Mouse (Mus musculus): ENCODE measurements around the gene Snap91.

Gene Snap91

GRCm38 (mm10) chr9:86880113-86880972 lies at the start of gene Snap91:
Snap91 (minus strand) TSS chr9:86880654.
- no peak for DNase-seq (ENCODE audit: low spot score)

- DNase-seq (ENCODE audit: low spot score), result no peak
Observed at GRCm38 (mm10) chr9:86926519-86926918, 46.1 kb upstream of the Snap91 start.

DNA sequence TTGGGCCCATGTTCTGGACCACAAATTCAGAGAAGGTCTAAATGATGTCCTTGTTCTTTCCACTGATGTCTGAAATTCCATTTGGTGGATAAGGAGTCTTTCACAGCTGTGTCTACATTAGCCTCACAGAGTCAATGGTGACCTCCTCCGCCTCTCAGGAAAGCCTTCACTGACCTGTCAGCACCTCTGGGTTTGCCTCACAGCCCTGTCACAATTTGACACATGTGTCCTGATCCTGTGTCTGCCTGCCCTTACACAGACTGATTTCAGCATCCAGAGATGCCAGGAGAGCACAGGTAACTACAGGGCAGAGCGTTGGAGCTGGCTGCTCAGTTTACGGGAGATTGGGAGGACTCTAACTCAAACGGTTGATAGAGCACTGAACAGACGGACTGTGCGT lies 45.2 kb upstream of the Snap91 start:
- no peak for DNase-seq (ENCODE audit: low spot score)

DNA sequence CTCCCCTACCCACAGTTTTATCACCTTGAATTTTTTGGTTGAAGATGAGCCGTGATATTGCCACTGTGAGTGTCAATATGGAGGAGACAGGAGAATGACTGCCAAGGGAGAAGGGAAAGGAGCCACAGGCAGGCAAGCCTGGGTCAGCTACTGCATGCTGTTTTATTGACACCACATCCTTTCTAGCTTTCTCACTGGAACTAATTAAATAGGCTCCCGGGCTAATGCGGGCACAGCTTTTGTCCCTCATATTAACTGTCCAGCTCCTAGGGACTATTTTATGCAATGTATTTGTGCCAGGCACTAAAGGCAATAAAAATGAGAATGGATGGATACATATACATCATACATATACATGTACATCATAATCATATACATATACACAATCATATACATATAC lies 42.0 kb upstream of the Snap91 start:
- DNase-seq (ENCODE audit: low spot score), result no peak

- no peak for DNase-seq (ENCODE audit: low spot score)
Observed at GRCm38 (mm10) chr9:86916543-86916942, 36.1 kb upstream of the Snap91 start.

DNA sequence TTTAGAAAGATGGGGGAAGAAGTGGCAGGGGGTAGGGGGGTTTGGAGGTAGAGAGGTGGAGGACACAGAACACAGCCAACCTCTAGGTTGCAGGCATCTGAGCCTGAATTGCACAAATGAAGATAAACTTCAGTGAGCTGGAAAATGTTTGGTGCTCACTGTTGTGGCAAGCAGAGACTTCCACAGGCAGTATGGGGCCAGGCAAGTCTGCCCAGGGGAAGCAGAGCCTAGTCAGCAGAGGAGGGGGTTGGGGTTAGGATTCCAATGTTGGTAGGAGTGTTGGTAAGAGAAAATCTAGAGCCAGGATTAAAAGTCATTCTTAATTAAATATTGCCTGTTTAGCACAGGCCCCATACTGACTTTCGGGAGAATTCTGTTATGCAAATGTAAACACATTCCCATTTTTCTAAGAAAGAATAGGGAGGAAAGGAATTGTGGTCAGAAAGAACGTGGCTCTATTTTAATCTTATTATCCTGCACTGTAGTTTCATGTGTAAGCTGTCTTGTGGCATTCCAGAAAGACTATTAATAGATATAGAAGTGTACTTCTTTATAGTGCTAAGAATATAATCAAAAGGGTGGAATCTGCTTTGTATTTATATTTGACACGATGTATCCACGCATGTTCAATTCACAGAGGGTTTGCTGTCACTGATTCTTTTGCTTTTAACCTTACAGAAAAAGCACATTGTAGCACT lies 19.2 kb upstream of the Snap91 start:
- DNase-seq (ENCODE audit: low spot score), result no peak

DNA sequence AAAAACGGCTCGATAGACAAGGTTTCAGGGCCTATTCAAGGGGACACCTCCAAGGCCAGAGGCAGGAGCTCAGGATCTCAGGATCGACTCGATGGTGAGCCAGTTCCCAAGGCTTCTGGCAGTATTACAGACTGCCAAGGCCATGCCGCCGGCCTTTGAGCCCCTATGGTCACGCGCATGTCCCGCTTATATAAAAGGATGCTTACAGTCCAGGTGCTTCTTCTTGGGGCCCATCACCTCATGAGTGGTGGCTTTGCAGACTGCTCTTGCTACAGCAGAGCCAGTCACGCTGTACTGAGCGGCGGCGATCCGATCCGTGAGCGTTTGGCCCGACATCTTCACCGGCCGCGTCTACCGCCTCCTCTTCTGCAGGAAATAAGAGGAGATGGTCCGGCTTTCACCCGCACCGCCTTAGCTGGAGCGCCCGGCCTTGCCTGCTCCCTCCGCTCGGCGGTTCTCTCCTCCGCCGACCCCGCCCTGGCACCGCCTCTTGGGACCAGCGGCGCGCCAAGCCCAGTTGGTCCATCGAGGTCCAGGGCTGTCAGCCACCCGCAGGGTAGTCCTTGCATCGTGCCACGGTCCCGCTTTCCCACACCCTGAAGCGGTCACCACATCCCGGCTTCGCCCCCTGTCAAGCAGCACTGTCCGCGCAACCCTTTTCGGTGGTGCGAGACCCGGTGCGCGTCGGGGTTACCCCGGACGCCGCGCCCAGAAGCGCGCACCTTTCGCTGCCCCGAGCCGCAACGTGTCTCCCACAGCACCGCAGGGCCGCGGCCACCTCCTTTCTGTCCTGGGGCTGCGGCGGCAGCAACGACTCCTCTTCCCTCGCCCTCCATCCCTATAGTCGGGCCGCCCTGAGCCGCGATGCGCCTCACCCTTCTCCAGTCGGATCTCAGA lies 990 bp downstream of the Snap91 start:
- DNase-seq (ENCODE audit: low spot score), result no peak

- DNase-seq (ENCODE audit: low spot score), result no peak
Observed at GRCm38 (mm10) chr9:86878716-86879115, 1.7 kb downstream of the Snap91 start.

DNA sequence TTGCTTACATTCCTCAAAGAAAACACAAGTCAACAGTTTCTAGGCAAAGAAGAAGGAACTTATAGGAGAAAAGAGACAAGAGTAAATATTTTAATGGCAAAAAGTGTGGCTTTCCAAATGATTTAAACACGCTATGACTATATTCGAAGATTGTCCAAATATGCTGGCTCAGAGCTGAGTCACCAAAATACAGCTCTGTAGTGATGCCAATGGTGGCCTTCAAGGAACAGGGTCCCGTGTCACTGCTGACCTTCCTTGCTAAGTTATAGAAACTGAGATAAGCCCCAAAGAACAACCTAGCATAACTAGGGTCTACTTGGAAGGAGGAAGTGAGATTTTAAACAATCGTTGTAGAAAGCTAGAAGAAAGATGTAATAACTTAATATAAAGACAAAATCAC lies 6.8 kb downstream of the Snap91 start:
- DNase-seq (ENCODE audit: low spot score), result no peak

DNA sequence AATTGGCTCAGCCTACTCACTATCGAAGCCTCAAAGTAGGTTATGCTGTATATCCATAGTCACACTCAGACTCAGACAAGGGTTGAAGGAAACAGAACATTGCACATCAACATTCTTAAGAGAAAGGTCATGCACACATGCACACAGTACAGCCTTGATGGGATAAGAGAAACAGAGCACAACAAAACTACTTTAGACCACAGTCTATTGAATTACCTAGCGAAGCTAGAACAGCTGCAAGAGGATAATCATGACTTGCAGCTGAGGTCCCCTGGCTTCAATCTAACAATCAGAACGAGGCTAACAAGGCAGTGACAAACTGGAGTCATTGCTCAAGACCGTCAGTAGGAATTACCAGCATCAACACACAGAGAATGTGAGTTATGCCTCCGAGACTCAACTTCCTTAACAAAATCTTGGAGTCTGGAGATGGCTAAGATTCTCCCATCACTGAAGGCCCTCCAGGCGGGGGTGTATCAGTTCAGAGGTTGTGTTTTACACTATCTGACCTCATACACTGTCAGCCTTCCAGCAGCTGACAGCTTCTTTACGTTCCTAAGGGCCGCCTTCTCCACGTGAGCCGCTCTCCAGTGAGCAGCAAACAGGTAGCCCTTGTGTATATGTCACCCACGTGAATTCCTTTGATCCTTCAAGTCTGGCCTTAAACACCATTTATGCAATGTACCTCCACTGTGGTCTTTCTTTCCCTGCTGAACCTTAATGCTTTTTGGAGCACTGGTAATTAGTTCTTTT lies 10.7 kb downstream of the Snap91 start:
- no peak for DNase-seq (ENCODE audit: low spot score)

DNA sequence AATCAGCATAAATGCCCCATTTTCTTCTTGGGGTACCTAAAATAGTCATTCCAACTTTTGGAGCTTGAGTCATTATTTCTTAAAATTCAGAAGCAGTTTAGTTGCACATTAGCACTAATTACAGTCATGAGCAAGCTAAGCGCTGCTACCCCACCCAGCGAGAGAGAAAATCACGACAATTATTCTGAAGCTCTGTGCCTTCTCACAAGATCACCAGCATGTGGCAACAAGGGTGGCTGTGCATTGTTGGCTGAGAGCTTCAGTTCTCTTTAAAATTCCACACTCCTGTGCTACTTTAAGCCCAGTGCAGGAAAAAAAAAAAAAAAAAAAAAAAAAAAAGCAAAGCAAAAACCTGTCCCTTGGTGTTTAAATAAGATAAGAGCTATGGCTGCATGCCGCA lies 22.4 kb downstream of the Snap91 start:
- no peak for DNase-seq (ENCODE audit: low spot score)

GRCm38 (mm10) chr9:86857626-86858025 lies 22.8 kb downstream of the Snap91 start:
- DNase-seq (ENCODE audit: low spot score), result no peak

DNA sequence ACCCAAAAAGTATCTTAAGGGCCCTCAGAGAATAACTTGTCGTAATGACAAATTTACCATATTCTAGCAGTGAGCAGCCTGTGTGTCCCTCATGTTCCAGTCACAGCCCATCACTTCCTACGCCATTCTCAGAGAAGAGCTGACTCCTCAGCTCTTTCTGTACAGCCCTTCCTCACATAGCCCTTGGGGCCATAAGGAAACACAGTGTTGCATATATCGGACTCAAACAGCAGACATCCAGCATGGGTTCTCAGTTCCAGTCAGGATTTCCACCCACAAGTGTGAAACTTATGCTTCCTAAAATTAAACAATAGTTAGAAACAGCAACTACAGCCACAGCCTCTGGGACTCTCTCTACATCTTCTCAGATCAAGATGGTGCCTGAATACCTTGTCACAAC lies 27.6 kb downstream of the Snap91 start:
- DNase-seq (ENCODE audit: low spot score), result no peak

DNA sequence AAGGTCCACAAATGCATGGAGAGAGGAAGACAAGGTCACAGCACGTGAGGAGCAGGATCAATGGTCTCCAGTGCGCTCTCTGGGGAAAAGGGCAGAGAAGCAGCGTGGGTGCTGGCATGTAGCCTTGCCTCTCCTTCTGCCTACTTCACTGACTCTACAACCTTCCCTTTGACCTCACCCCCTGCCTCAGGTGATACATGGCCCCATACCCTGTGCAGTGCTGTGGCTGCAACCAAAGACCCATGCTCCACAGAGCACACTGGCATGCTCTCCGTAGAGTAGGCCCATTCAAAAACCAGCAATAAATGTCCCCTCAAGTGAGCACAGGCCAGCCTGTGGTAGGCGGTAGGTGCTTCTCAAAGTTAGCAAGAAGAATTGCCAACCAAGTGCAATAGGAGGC lies 28.8 kb downstream of the Snap91 start:
- DNase-seq (ENCODE audit: low spot score), result no peak

- DNase-seq (ENCODE audit: low spot score), result no peak
Observed at GRCm38 (mm10) chr9:86850452-86851207, 29.8 kb downstream of the Snap91 start.

GRCm38 (mm10) chr9:86843747-86844353 lies 36.6 kb downstream of the Snap91 start:
- DNase-seq (ENCODE audit: low spot score), result no peak

- DNase-seq (ENCODE audit: low spot score), result no peak
Observed at GRCm38 (mm10) chr9:86829792-86830191, 50.7 kb downstream of the Snap91 start.

DNA sequence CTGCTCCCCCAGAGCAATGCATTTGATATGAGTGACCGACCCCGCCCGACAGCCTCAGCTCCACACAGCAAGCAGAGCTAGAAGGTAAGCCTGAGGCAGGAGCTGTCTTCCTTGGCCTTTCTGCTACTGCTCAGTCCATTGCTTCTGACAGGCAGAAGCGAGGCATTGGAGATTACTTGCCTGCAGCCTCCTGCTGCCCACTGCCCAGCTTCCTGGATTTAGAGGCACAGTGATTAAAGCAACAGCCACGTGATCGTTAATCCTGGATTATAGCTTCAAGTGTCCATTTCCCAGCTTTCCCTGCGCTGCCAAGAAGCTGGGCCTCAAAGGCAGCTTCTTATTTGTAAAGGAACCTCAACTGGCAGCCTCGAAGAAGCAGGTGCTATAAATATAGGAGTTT lies 51.4 kb downstream of the Snap91 start:
- DNase-seq (ENCODE audit: low spot score), result no peak

- no peak for DNase-seq (ENCODE audit: low spot score)
Observed at GRCm38 (mm10) chr9:86819366-86819765, 61.1 kb downstream of the Snap91 start.

GRCm38 (mm10) chr9:86817673-86818072 lies 62.8 kb downstream of the Snap91 start:
- no peak for DNase-seq (ENCODE audit: low spot score)

DNA sequence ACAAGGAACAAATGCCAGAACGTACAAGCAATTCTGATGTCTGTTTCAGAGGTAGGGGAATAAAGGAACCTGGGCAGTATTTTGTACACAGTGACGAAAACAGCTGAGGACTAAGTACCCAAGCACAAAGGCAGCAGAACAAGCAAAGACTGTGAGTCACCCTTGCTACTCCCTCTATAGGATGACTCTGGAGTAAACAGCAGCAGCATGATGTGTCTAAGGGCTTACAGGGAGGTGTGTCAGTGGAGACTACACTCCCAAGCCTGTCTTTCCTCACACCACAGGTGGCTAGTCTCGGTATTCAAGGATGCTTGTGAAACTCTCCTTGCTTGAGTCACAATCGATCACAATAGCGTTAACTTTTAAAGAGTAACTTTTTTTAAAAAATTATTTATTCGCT lies 66.1 kb downstream of the Snap91 start:
- DNase-seq (ENCODE audit: low spot score), result no peak
